Mouse (Mus musculus): Measurements from ENCODE around the gene Rrp15. TPM values are rescaled to one million over a fixed set of nuclear protein-coding genes. Genes with fewer than 3 reads are reported as not detected.

The Rrp15 gene
- total RNA-seq, 2 experiments from 2014 or later = 33.0 to 34.6 TPM

- DNase-seq (ENCODE audit: low spot score in 2 of 2) = no peak
Measured at GRCm38 (mm10) chr1:186714980-186715896, 33.9 kb downstream of the Rrp15 start.

- no peak for DNase-seq (ENCODE audit: low spot score in 2 of 2)
Measured at GRCm38 (mm10) chr1:186714215-186714614, 34.9 kb downstream of the Rrp15 start.

GRCm38 (mm10) chr1:186712802-186713471, 36.2 kb downstream of the Rrp15 start:
- DNase-seq (ENCODE audit: low spot score in 2 of 2) = no peak

GRCm38 (mm10) chr1:186705915-186706248, 43.3 kb downstream of the Rrp15 start, which contains the start of gene Tgfb2:
Gene Tgfb2 (minus strand): TSS chr1:186705989.
- no peak for DNase-seq (ENCODE audit: low spot score in 2 of 2)

GRCm38 (mm10) chr1:186705203-186705914, 43.8 kb downstream of the Rrp15 start:
- peak; percentile 20 to 26 for DNase-seq (ENCODE audit: low spot score in 2 of 2)

- no peak for DNase-seq (ENCODE audit: low spot score in 2 of 2)
Measured at GRCm38 (mm10) chr1:186703980-186704701, 45.0 kb downstream of the Rrp15 start.

- no peak for DNase-seq (ENCODE audit: low spot score in 2 of 2)
Measured at GRCm38 (mm10) chr1:186703256-186703979, 45.7 kb downstream of the Rrp15 start.

GRCm38 (mm10) chr1:186702391-186703255, 46.5 kb downstream of the Rrp15 start:
- DNase-seq (ENCODE audit: low spot score in 2 of 2) = no peak

- DNase-seq (ENCODE audit: low spot score in 2 of 2) = no peak
Measured at GRCm38 (mm10) chr1:186701206-186701905, 47.8 kb downstream of the Rrp15 start.

GRCm38 (mm10) chr1:186700496-186700895, 48.7 kb downstream of the Rrp15 start:
- DNase-seq (ENCODE audit: low spot score in 2 of 2) = no peak

- DNase-seq (ENCODE audit: low spot score in 2 of 2) = no peak
Measured at GRCm38 (mm10) chr1:186698583-186699338, 50.4 kb downstream of the Rrp15 start.

- DNase-seq (ENCODE audit: low spot score in 2 of 2) = no peak
Measured at GRCm38 (mm10) chr1:186696231-186696630, 52.9 kb downstream of the Rrp15 start.

GRCm38 (mm10) chr1:186695361-186695760, 53.8 kb downstream of the Rrp15 start:
- no peak for DNase-seq (ENCODE audit: low spot score in 2 of 2)

GRCm38 (mm10) chr1:186692370-186692769, 56.8 kb downstream of the Rrp15 start:
- no peak for DNase-seq (ENCODE audit: low spot score in 2 of 2)

- no peak for DNase-seq (ENCODE audit: low spot score in 2 of 2)
Measured at GRCm38 (mm10) chr1:186691708-186692107, 57.5 kb downstream of the Rrp15 start.

GRCm38 (mm10) chr1:186684041-186684440, 65.1 kb downstream of the Rrp15 start:
- no peak for DNase-seq (ENCODE audit: low spot score in 2 of 2)

- no peak for DNase-seq (ENCODE audit: low spot score in 2 of 2)
Measured at GRCm38 (mm10) chr1:186682606-186683005, 66.6 kb downstream of the Rrp15 start.

GRCm38 (mm10) chr1:186677614-186678013, 71.5 kb downstream of the Rrp15 start:
- DNase-seq (ENCODE audit: low spot score in 2 of 2) = no peak

All from adrenal gland, postnatal 4 days (tissue).